Mouse (Mus musculus) heart, postnatal 25 days (tissue): ENCODE measurements around the gene Nxf2. TPM values are rescaled to one million over a fixed set of nuclear protein-coding genes. Genes with fewer than 3 reads are reported as not detected.
"Not testable (repeated sequence)": the region's sequence is repeated elsewhere in the genome, so short reads cannot be mapped to it uniquely, and the experiment has no call there.

ENCODE experiments used
- DNase-seq: peaks from one replicate; pipeline ENCODE4 v3.0.0; 2022; ENCODE audit warnings: low spot score
- intact Hi-C: fragments of 180-260 bp; cut with DNase I; formaldehyde crosslinking; loops from one replicate; pipeline ENCODE4 v1.15.1; 2025
- total RNA-seq, 2 experiments: library from RNA; stranded (reverse); gene quantifications; 2 replicates each; pipeline ENCODE4 v1.2.3; 2021

The Nxf2 gene
- total RNA-seq = not detected

GRCm38 (mm10) chrX:134964546-134964945 is at the start of gene Nxf2:
Nxf2 (minus strand) TSS chrX:134964754.
- intact Hi-C loops = no loop called here
- DNase-seq = no peak

- intact Hi-C loops = no loop called here
- no peak for DNase-seq
Observed at GRCm38 (mm10) chrX:135011381-135011780, 46.8 kb upstream of the Nxf2 start.

- intact Hi-C loops = no loop called here
Observed at GRCm38 (mm10) chrX:135009471-135009815, 44.9 kb upstream of the Nxf2 start.

GRCm38 (mm10) chrX:135008720-135009470 is 44.3 kb upstream of the Nxf2 start, which contains the start of gene Zmat1:
Zmat1 (minus strand) TSS chrX:135009209.
- intact Hi-C loops = no loop called here
- DNase-seq = peak; percentile 86

More at GRCm38 (mm10) chrX:135009471-135009815, 44.9 kb upstream of the Nxf2 start:
- no peak for DNase-seq

GRCm38 (mm10) chrX:135008021-135008420 is 43.5 kb upstream of the Nxf2 start:
- intact Hi-C loops = no loop called here
- DNase-seq = no peak

- intact Hi-C loops = no loop called here
- DNase-seq = peak; percentile 28
Observed at GRCm38 (mm10) chrX:134963305-134964094, 1.1 kb downstream of the Nxf2 start.

- intact Hi-C loops = no loop called here
- DNase-seq = no peak
Observed at GRCm38 (mm10) chrX:134930361-134930760, 34.2 kb downstream of the Nxf2 start.

- no peak for DNase-seq
- intact Hi-C loops = loop anchor here (5.0 kb wide), 1 partner anchor 323 kb away; no protein-coding TSS in a partner anchor
Observed at GRCm38 (mm10) chrX:134929927-134930326, 34.6 kb downstream of the Nxf2 start.

- intact Hi-C loops = loop anchor here (5.0 kb wide), 1 partner anchor 318 kb away; no protein-coding TSS in a partner anchor
- DNase-seq = no peak
Observed at GRCm38 (mm10) chrX:134925058-134925457, 39.5 kb downstream of the Nxf2 start.

- intact Hi-C loops = no loop called here
Observed at GRCm38 (mm10) chrX:134923675-134924424, 40.7 kb downstream of the Nxf2 start.

GRCm38 (mm10) chrX:134919220-134919619 is 45.3 kb downstream of the Nxf2 start:
- DNase-seq = no peak
- intact Hi-C loops = no loop called here

More at GRCm38 (mm10) chrX:134923675-134924424, 40.7 kb downstream of the Nxf2 start:
- DNase-seq = no peak

- no peak for DNase-seq
- intact Hi-C loops = no loop called here
Observed at GRCm38 (mm10) chrX:134915745-134916144, 48.8 kb downstream of the Nxf2 start.

GRCm38 (mm10) chrX:134915315-134915714 is 49.2 kb downstream of the Nxf2 start:
- intact Hi-C loops, DNase-seq: not testable (repeated sequence)

- intact Hi-C loops = loop anchor here (5.0 kb wide), 2 partner anchors 188 to 268 kb away; no protein-coding TSS in a partner anchor
- no peak for DNase-seq
Observed at GRCm38 (mm10) chrX:134914851-134915250, 49.7 kb downstream of the Nxf2 start.

GRCm38 (mm10) chrX:134913234-134913936 is 51.2 kb downstream of the Nxf2 start:
- intact Hi-C loops = loop anchor here (1.0 to 5.0 kb wide), 3 partner anchors 167 to 266 kb away; no protein-coding TSS in a partner anchor
- peak; percentile 1 for DNase-seq

- intact Hi-C loops = loop anchor here (1.0 to 5.0 kb wide), 3 partner anchors 167 to 266 kb away; no protein-coding TSS in a partner anchor
- DNase-seq = no peak
Observed at GRCm38 (mm10) chrX:134912805-134913204, 51.7 kb downstream of the Nxf2 start.

- DNase-seq = no peak
- intact Hi-C loops = loop anchor here (5.0 kb wide), 2 partner anchors 183 to 263 kb away; no protein-coding TSS in a partner anchor
Observed at GRCm38 (mm10) chrX:134910345-134910744, 54.2 kb downstream of the Nxf2 start.
